Mouse (Mus musculus): Measurements from ENCODE around the gene Dram1.

Dram1 gene

GRCm38 (mm10) chr10:88349800-88350199 lies 29.1 kb downstream of the Dram1 start:
- DNase-seq = no peak

- no peak for DNase-seq
Measured at GRCm38 (mm10) chr10:88346454-88347245, 32.2 kb downstream of the Dram1 start.

GRCm38 (mm10) chr10:88345899-88346401 lies 32.9 kb downstream of the Dram1 start:
- DNase-seq = no peak

- DNase-seq = no peak
Measured at GRCm38 (mm10) chr10:88341368-88341767, 37.5 kb downstream of the Dram1 start.

- no peak for DNase-seq
Measured at GRCm38 (mm10) chr10:88340660-88341059, 38.2 kb downstream of the Dram1 start.

GRCm38 (mm10) chr10:88330695-88331094 lies 48.2 kb downstream of the Dram1 start:
- peak; percentile 82 for DNase-seq

GRCm38 (mm10) chr10:88328056-88328450 lies 50.8 kb downstream of the Dram1 start:
- peak; percentile 96 for DNase-seq

GRCm38 (mm10) chr10:88327160-88328055 lies 51.5 kb downstream of the Dram1 start:
- DNase-seq = peak; percentile 95

GRCm38 (mm10) chr10:88321739-88322138 lies 57.1 kb downstream of the Dram1 start:
- peak; percentile 94 for DNase-seq

GRCm38 (mm10) chr10:88320714-88321416 lies 58.0 kb downstream of the Dram1 start:
- peak; percentile 96 for DNase-seq

- no peak for DNase-seq
Measured at GRCm38 (mm10) chr10:88318179-88318578, 60.7 kb downstream of the Dram1 start.

- DNase-seq = peak; percentile 93
Measured at GRCm38 (mm10) chr10:88317151-88317550, 61.7 kb downstream of the Dram1 start.

GRCm38 (mm10) chr10:88314841-88315240 lies 64.0 kb downstream of the Dram1 start:
- peak; percentile 77 for DNase-seq

GRCm38 (mm10) chr10:88309851-88310250 lies 69.0 kb downstream of the Dram1 start:
- peak; percentile 91 for DNase-seq

- no peak for DNase-seq
Measured at GRCm38 (mm10) chr10:88306235-88306634, 72.6 kb downstream of the Dram1 start.

- DNase-seq = peak; percentile 96
Measured at GRCm38 (mm10) chr10:88304302-88304701, 74.6 kb downstream of the Dram1 start.

GRCm38 (mm10) chr10:88303079-88303478 lies 75.8 kb downstream of the Dram1 start:
- DNase-seq = peak; percentile 96

GRCm38 (mm10) chr10:88301802-88302470 lies 76.9 kb downstream of the Dram1 start:
- no peak for DNase-seq

GRCm38 (mm10) chr10:88296991-88297390 lies 81.9 kb downstream of the Dram1 start:
- peak; percentile 96 for DNase-seq

- peak; percentile 95 for DNase-seq
Measured at GRCm38 (mm10) chr10:88295091-88295490, 83.8 kb downstream of the Dram1 start.

- peak; percentile 87 for DNase-seq
Measured at GRCm38 (mm10) chr10:88288061-88288460, 90.8 kb downstream of the Dram1 start.

- DNase-seq = peak; percentile 83
Measured at GRCm38 (mm10) chr10:88287261-88287660, 91.6 kb downstream of the Dram1 start.
